Mouse (Mus musculus) olfactory bulb, adult 2 months (tissue): ENCODE measurements at regions not wholly inside any gene's neighbourhood (a gene's known extent, or its start where the extent isn't known, plus 50 kb on each side); places are given as distances from the start of the nearest gene placed in this dataset.

ENCODE experiments used
- CTCF ChIP-seq: fragments of 200-500 bp; IDR thresholded peaks from 2 replicates; pipeline ENCODE4 v1.5.1; 2012; ENCODE audit warnings: low read depth, mild to moderate bottlenecking, low read length, moderate library complexity; ENCODE audit not compliant: insufficient read depth
- POLR2A ChIP-seq: fragments of 200-500 bp; IDR thresholded peaks from 2 replicates; pipeline ENCODE4 v1.6.1; 2012; ENCODE audit warnings: mild to moderate bottlenecking, low read depth, low read length, moderate library complexity; ENCODE audit not compliant: insufficient read depth

DNA sequence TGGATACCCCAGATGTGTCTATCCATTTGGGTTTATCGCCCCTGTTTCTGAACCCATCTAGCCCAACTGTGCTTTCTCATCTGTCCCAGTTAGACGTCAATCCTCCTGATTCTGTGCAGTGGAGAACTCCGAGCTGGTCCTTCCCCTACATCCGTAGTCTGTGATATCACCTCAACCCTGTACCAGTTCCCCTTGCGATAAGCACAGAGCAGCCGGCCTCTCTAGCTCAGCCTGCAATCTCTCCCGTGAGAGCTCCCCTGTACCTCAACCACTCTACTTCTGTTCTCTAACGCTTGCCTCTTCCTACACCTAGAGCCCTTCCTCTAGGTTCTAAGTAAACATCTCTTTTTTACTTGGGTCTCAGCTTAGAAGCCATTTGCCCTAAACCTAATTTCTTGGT, 211.5 kb downstream of the Galc start:
- TF ChIP-seq POLR2A (no peak), CTCF (no peak)
